Mouse (Mus musculus): ENCODE results near the gene Arhgef28.

Gene Arhgef28

DNA sequence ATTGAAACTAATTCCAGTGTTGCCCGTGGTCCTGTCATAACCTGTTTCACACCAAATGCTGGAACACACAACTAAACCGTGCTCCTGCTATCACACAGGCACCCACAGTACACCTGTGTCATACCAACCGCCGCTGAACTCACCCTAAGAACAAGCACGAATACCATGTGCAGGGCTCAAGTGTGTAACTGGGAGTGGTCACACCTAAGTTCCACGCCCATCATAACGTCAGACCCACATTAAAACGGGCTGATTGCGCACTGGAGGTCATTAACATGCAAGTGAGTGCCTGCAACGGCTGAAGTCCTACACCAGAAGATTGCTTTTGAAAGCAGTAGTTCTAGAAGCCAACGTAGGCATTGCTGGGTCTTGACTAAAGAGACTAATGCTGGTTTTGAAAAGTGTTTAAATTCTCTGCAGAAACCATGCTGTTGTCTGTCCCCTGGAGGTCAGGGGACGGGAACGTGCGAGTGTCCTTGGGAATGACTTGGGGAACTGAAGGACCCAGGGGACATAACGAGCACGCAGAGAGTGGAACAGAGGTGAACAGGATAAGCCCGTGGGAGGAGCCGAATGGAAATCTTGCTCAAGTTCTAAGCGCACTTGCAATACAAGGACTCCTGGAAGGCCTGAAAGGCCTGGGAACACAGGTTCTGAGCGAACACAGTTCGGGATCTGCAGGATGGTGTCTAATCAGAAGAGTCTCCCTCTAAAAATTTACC is 22.9 kb downstream of the Arhgef28 start:
- DNase-seq (ENCODE audit: low read depth, low spot score): no peak

DNA sequence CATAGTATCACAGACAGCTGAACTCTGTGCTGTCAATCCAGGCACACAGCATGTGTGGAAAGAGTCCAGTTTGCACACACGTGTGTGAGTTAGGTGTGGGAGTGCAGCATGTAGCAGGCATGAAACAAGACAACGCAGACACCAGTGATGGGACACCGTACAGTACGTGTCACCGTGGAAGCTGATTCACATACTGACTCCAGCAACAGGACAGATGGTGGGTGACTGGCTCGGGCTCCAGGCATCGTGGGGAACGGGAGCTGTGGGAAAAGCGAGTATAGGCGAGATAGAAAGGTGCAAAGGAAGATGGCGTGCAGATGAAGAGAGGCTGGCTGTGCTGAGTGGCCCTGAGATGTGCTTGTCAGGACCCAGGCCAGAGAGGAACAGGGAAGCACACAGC is 23.9 kb downstream of the Arhgef28 start:
- DNase-seq (ENCODE audit: low read depth, low spot score): no peak

DNA sequence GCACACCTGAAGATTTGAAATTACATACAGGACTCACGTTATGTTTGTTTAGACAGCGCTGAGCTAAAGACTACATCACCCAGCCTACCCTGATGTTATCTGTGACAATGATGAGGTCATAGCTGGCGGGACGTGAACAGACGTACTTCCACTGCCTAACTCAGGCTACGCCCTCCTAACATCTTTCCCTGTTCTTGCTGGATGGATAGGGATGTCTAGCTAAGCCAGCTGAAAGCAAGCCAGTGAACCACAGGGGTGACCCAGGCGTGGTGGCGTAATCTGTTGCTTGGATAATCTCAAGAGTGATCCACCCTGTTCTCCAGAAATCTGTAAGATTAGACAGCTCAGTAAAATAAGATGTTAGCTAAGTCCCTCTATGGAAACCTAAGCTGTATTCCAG is 25.6 kb downstream of the Arhgef28 start:
- no peak for DNase-seq (ENCODE audit: low read depth, low spot score)

- no peak for DNase-seq (ENCODE audit: low read depth, low spot score)
Observed at GRCm38 (mm10) chr13:98175323-98176007, 30.8 kb downstream of the Arhgef28 start.

GRCm38 (mm10) chr13:98173008-98173407 is 33.2 kb downstream of the Arhgef28 start:
- DNase-seq (ENCODE audit: low read depth, low spot score): no peak

GRCm38 (mm10) chr13:98172365-98172764 is 33.9 kb downstream of the Arhgef28 start:
- no peak for DNase-seq (ENCODE audit: low read depth, low spot score)

- DNase-seq (ENCODE audit: low read depth, low spot score): no peak
Observed at GRCm38 (mm10) chr13:98171706-98172105, 34.5 kb downstream of the Arhgef28 start.

- no peak for DNase-seq (ENCODE audit: low read depth, low spot score)
Observed at GRCm38 (mm10) chr13:98171257-98171656, 35.0 kb downstream of the Arhgef28 start.

GRCm38 (mm10) chr13:98164878-98165277 is 41.4 kb downstream of the Arhgef28 start:
- DNase-seq (ENCODE audit: low read depth, low spot score): no peak

GRCm38 (mm10) chr13:98161496-98161895 is 44.7 kb downstream of the Arhgef28 start:
- no peak for DNase-seq (ENCODE audit: low read depth, low spot score)

DNA sequence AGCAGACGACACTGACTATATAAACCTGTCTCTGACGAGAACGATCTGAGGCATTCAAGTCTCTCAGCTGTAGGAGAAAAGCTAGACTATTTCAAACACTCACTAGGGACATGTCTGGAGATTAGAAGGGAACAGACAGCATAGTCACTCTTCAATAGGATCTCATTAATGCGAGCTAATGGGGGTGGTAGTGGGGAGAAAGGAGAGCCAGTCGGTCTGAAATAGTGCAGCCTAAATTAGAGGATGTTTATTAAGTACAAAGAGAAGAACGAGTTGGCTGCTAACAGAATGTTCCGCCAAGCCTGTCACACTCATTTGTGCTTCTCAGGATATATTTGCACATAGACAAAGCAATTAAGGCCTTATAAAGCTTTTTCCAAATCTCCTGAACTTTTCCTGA is 49.6 kb downstream of the Arhgef28 start:
- no peak for DNase-seq (ENCODE audit: low read depth, low spot score)

DNA sequence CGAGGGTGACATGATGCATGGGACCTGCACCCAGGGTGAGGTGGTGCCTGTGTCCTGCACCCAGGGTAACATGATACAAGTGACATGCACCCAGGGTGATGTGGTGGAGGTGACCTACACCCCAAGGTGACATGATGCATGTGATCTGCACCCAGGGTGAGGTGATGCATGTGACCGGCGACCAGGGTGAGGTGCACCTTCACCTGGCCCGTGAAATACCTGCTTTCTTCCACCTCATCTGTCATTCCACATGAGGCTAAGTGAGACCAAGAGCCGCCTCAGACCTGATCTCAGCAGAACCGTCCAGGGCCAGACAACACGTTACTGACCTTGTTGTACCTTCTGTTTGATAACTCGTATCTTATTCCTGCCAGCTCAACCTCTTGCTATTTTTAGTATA is 53.5 kb downstream of the Arhgef28 start:
- DNase-seq (ENCODE audit: low read depth, low spot score): no peak

- DNase-seq (ENCODE audit: low read depth, low spot score): no peak
Observed at GRCm38 (mm10) chr13:98147532-98147931, 58.7 kb downstream of the Arhgef28 start.

- no peak for DNase-seq (ENCODE audit: low read depth, low spot score)
Observed at GRCm38 (mm10) chr13:98146573-98147160, 59.6 kb downstream of the Arhgef28 start.

DNA sequence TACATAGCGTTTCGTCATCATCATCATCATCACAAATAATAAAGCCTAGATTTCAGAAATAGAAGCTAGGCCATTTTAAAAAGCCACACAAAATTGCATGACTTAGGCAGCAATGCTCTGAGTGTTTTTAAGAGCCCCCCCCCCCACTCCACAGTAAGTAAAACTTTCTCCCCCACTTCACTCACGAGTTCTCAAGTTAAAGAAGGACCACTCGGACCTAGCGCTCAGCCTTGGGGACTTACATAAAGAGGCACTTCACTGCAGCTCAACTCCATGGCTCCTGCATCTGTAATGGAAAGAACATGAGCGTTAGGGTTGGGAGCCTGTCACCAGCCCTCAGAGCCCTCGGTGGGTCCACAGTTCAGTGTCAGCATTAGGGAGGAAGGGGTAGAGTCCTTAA is 60.9 kb downstream of the Arhgef28 start:
- no peak for DNase-seq (ENCODE audit: low read depth, low spot score)

DNA sequence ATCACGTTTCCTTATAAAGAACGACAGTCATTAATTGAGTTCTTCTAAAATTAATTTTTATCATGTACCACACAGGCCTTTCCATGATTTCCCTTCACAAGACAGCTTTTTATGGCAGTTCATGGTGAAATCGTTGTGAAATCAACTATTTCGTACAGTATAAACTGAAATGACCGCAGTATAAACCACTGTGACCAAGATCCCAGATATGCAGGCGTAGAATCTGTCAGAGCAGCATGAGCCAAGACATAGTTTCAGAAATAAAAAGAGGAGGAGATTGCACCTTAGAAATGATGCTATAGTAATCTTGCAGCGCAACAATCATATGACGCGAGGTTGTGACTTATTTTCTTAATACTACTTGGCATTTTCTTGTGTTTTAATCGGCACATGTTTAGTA is 63.2 kb downstream of the Arhgef28 start:
- no peak for DNase-seq (ENCODE audit: low read depth, low spot score)

GRCm38 (mm10) chr13:98140626-98141025 is 65.6 kb downstream of the Arhgef28 start:
- no peak for DNase-seq (ENCODE audit: low read depth, low spot score)

DNA sequence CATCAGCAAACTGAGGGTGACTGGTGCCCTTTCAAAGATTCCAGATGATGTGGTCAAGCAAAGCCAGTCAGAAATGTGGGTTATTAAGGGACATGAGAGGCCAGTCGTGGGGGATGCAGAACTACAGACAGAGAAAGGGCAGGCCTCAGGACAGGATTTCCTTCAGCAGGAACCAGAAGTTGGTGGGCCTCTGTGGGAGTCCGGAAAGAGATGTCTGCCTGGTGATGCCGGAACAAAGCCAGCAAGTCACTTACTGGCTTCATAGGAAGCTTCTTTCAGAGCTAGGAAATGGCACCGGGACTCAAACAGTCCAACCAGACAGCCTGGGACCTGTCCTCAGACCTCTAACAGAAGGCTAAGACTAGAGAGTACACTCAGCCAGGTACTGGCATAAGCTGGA is 67.5 kb downstream of the Arhgef28 start:
- no peak for DNase-seq (ENCODE audit: low read depth, low spot score)

GRCm38 (mm10) chr13:98135890-98136555 is 70.2 kb downstream of the Arhgef28 start:
- no peak for DNase-seq (ENCODE audit: low read depth, low spot score)

DNA sequence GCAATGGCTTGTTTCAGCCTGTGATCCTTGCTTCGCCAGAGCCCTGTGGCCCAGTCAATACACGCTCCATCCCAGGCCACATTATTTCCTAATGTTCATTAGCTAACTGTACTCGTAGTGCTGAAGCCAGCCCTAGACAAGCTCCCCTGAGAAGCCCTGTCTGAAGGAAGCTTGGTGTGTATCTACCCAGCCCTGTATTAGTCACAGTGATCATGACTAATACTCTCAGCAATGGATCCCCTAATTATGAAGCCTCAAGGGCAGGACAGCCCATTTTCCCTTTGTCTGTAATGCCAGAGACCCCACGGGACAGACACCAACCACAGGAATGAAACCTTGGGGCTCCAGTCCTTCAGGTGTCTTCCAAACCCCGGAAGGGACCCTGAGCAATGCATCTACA is 73.3 kb downstream of the Arhgef28 start:
- DNase-seq (ENCODE audit: low read depth, low spot score): no peak

DNA sequence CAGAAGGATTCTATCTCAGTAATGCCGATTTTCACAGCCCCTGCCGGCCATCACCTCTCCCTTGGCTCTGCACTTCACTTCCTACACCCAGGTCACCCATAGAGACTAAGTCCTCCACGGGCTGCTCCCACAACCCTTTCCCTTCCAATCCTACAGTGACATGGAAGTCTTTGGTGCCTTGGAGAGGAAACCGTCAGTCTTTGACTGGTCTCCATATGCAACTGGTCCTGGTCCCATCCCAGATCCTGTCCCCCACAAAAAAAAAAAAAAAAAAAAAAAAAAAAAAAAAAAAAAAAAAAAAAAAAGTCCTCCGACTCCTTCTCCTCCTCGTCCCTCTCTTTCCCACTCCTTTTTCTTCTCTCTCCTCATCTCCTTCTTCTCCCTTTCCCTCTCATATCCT is 74.0 kb downstream of the Arhgef28 start:
- no peak for DNase-seq (ENCODE audit: low read depth, low spot score)

- no peak for DNase-seq (ENCODE audit: low read depth, low spot score)
Observed at GRCm38 (mm10) chr13:98125666-98126065, 80.6 kb downstream of the Arhgef28 start.
